Mouse (Mus musculus) activated CD4-positive, CD25-positive, alpha-beta regulatory T cell, adult 4 months (primary cell): ENCODE measurements around the gene Vmn2r40. TPM values are rescaled to one million over a fixed set of nuclear protein-coding genes. Genes with fewer than 3 reads are reported as not detected.
"Not testable (repeated sequence)": the region's sequence is repeated elsewhere in the genome, so short reads cannot be mapped to it uniquely, and the experiment has no call there.

Source experiments
- ATAC-seq: one replicate; pipeline ENCODE4 v1.8.0; 2017
- polyA plus RNA-seq, 2 experiments: library from polyadenylated mRNA; unstranded; fragments of 100-300 nt; shearing (Covaris generic); gene quantifications; one replicate each; pipeline ENCODE4 v1.2.1; 2017

Gene Vmn2r40
- polyA plus RNA-seq = not detected

- ATAC-seq = not testable (repeated sequence)
Observed at GRCm38 (mm10) chr7:8931335-8931734, at the start of gene Vmn2r40. TSS of gene Vmn2r40 (minus strand) at chr7:8931435.

Other genes with a start within 250 kb of the Vmn2r40 start
- gene Vmn2r39, start 99.4 kb upstream of the Vmn2r40 start, polyA plus RNA-seq = not detected
- not detected for gene Vmn2r38, start 166.4 kb upstream of the Vmn2r40 start, polyA plus RNA-seq